Mouse (Mus musculus): ENCODE measurements around the gene Capn2.

DNA sequence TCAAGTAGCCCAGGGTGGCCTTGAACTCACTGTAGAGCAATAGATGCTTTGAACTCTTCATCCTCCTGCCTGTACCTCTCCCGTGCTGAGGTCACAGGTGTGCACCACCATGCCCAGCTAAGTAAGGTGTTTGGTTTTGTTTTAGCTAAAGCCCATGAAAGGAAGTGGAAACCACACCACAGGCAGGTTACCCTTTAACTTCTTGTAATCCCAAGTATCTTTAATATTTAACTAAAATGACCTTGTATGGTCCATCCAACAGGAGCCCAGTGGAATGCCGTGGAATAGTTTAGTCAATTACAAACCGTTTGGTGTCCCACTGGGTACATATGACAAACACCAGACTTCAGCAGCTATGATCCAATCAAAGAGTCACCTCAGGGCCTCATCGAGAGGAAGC is 38.5 kb downstream of the Capn2 start:
- TF ChIP-seq CTCF (IDR thresholded peaks at IDR 0.05; ENCODE audit: borderline replicate concordance, insufficient read depth, low read depth, low read length) (no peak), POLR2A (IDR thresholded peaks at IDR 0.05; ENCODE audit: borderline replicate concordance, insufficient read depth, low read length) (no peak)

Data from cerebellum, adult 2 months (tissue).